Mouse (Mus musculus): ENCODE results near the gene Rpe65. TPM values are rescaled to one million over a fixed set of nuclear protein-coding genes. Genes with fewer than 3 reads are reported as not detected.

The Rpe65 gene
- 2.4 TPM for polyA plus RNA-seq (2015; fragmentation: Illumina TruSeq; extraction: RNeasy Lipid Tissue Mini Kit (QIAGEN cat#74804); ENCODE audit: low read depth, low replicate concordance)

GRCm38 (mm10) chr3:159598875-159599274 lies at the start of gene Rpe65:
Rpe65 (plus strand) TSS chr3:159599175.

Other genes with a start within 250 kb of the Rpe65 start
- 0.22 TPM for gene Depdc1a, start 103.7 kb upstream of the Rpe65 start, polyA plus RNA-seq (2015; fragmentation: Illumina TruSeq; extraction: RNeasy Lipid Tissue Mini Kit (QIAGEN cat#74804); ENCODE audit: low read depth, low replicate concordance)
- 50.2 TPM for gene Wls, start 240.5 kb downstream of the Rpe65 start, polyA plus RNA-seq (2015; fragmentation: Illumina TruSeq; extraction: RNeasy Lipid Tissue Mini Kit (QIAGEN cat#74804); ENCODE audit: low read depth, low replicate concordance)

All from brain, adult 10 weeks (tissue).